Mouse (Mus musculus) retina, adult 2 months (tissue): Measurements from ENCODE around the gene Adgrd1.

Source experiments
- DNase-seq: peaks from one replicate; pipeline ENCODE4 v3.0.0-alpha.2; 2012; ENCODE audit warnings: low read depth, low spot score

Gene Adgrd1

DNA sequence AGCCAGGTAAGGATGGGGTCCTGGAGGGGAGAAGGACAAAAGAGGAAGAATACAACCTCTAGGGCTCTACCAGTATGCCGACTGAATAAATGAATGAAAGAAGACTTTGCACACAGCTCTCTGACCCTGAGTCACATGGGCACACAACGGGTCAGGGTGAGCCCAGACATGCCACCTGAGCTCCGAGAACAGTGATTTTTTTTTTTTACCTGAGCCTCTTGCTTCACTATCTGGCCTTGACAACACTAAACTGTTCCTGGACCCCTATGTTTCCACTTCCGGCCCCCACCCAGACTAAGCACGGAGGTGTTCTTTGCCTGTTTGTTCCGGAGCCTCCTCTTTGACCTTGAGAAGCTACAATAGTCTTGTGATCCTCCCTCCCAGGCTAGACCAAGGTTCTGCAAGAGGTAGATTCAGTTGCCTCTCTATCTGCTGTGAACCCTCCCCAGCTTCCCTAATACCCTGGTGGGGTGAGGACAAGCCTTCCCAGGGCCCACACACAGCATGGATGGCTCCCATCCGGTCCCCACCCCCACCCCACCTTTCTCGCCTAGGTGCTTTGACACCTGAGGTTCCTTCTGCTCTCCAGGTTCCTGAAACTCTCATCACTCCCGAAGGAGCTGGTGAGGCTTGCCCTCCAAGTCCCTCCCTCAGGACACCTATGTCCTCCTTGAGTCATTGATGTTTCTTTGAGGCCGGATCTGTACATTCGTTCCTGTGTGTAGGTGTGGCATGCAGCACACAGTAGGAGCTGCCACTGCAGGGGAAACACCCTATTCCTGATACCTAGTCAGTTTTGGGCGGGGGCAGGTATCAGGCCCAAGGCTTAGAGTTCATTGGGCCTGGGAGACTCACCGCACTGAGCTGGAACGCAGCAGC is 58.7 kb downstream of the Adgrd1 start:
- DNase-seq = no peak

- DNase-seq = no peak
These were observed 59.4 kb downstream of the Adgrd1 start for GRCm38 (mm10) chr5:129155902-129156311.

DNA sequence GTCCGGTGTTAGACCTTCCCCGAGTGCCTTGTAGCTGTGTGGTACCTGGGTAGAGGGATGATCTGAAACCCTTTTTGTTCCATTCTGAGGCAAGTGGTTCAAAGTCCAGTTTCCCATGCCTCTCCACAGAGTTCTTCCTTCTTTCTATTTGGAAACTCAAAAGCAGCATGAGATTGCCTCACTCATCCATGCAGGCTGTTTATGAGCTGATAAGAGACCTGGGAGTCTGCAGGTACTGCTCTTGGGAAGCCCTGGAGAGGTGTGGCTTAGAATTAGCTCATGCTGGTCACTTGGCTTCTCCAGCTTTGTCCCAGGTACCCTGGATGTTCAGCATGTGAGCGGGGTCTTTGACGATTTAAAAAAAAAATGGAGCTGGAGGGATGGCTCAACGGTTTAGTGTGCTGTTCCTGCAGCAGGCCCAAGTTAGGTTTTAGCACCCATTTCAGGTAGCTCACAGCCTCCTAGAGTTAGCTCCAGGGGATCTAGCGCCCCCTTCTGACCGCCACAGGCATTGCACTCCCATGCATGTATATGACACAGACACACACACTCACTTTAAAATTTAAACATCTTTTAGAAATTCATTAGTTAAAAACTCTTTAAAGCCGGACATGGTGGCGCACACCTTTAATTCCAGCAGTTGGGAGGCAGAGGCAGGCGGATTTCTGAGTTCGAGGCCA is 65.0 kb downstream of the Adgrd1 start:
- DNase-seq = no peak

DNA sequence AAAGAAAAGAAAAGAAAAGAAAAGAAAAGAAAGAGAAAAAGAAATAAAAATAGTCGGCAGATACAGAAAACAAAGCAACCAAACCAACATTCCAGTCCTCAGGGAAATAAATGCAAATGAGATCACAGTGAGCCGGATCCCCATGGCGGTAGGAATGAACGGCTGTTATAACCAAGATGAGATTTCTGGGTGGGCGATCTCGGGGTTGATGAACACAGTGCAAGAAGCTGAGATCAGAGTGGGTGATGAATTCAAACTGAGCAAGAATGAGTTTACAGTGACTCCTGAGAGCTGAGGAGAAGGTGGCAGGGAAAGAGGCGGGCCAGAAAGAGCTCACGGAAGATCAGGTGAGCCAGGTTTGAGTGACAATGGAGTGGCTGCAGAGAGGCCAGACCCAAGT is 66.9 kb downstream of the Adgrd1 start:
- DNase-seq = no peak

- DNase-seq = no peak
These were observed 67.5 kb downstream of the Adgrd1 start for GRCm38 (mm10) chr5:129164091-129164490.

DNA sequence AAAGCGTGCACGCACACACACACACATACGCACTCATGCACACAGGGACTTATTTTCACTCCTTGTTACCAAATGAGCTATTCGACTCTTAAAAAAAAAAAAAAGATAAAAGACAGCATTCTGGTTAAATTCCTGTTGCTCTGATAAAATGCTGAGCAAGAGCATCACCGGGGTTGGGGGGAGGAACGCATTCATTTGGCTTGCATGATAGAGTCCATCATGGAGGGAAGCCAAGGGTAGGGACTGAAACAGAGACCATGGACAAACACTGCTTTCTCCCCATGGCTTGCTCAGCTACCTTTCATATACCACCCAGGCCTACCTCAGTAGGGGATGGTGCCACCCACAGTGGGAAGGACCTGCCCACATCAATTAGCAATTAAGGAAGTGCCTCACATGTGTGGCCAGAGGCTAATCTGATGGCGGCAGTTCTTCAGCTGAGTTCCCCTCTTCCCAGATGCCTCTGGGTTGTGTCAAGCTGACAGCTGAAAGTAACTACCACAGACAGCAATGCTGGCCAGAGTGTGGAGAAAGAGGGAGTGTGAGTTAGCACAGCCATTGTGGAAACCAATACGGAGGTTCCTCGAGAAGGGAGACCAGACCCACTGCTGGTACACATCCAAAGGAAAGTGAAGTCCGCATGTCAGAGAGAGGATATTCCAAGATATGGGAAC is 68.5 kb downstream of the Adgrd1 start:
- DNase-seq = no peak

DNA sequence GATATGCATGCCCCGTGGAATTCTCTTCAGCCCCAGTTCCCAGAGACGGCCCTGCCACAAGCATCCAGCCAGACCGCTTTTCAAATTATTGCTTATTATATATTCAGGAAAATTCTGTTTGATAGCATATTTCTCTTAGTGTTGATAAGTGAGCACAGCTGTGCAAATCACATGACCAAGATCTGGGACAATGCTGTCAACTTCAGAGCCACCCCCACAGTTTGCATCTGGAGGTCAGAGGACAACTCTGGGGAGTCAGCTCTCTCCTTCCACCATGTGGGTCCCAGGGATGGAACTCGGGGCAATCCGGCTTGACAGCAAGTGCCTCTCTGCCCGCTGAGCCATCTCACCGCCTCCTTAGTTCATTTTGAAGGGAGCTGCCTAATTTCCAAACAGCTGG is 69.0 kb downstream of the Adgrd1 start:
- DNase-seq = no peak

GRCm38 (mm10) chr5:129169090-129169489 is 72.5 kb downstream of the Adgrd1 start:
- DNase-seq = no peak

- no peak for DNase-seq
These were observed 73.0 kb downstream of the Adgrd1 start for GRCm38 (mm10) chr5:129169567-129169966.

DNA sequence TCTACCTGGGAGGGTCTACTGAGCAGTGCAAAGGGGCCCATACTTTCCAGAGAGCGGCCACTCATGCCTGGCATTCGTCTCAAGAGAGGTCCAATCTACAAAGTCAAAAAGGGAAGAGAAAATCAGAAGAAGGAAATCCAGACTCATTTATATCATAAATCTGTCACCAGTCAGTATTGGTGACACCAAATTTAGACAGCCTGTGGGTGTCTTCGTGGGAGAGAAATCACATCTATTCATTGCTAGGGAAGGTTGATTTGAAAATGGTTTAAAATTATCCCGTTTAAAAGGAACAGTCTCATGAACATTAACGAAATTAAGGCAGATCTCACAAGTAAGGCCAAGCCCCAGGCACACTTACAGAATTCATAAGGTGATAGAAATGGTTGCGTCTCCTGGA is 76.0 kb downstream of the Adgrd1 start:
- DNase-seq = no peak

GRCm38 (mm10) chr5:129175925-129176324 is 79.4 kb downstream of the Adgrd1 start:
- no peak for DNase-seq

DNA sequence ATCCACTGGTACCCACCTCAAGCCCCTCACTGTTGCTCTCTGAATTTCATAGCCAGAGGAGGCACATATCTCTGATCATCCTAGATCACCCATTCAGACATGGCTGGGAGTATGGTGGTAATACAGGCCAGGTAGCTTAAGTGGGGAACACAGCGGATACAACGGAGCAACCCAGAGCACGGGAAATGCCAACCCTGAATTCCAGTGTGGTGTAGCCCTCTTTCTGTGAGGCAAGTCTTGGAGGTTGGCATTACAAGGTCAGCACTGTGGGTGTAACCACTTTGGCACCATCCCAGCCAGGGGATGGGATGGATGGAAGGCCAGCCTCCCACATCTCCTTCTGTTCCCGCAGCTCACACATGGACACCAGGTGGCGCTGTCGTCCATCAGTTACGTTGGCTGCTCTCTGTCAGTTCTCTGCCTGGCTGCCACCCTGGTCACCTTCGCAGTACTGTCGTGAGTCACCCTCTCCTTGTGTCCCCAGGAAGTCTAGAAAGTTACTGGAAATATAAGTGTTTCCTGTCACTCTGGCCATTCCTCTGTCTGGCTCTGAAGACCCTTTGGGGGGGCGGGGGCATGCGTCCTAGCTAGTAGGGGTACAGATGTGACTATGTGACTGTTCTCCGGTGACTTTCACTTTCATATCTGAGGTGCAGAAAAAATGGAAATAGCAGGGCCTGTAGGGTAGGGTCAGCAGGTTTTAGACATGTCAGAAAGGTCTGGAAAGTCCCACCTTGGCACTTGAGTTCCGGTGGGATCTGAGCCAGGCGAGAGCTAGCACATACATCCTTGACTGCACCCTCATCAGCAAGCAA is 81.4 kb downstream of the Adgrd1 start:
- peak; percentile 56 for DNase-seq

DNA sequence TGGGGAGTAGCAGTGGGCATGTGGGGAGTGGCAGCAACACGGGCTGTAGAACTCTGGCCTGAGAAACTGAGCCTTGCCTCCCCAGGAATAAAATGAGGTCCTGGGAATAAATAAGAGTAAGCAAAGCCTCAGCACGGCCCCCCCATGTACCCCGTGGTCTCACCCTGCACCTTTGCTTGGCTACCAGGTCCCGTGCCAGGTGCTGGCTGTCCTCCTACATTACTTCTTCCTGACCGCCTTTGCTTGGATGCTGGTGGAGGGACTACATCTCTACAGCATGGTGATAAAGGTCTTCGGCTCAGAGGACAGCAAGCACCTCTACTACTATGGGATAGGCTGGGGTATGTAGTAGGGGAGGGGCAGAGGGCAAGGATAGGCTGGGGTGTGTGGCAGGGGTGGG is 82.8 kb downstream of the Adgrd1 start:
- no peak for DNase-seq

DNA sequence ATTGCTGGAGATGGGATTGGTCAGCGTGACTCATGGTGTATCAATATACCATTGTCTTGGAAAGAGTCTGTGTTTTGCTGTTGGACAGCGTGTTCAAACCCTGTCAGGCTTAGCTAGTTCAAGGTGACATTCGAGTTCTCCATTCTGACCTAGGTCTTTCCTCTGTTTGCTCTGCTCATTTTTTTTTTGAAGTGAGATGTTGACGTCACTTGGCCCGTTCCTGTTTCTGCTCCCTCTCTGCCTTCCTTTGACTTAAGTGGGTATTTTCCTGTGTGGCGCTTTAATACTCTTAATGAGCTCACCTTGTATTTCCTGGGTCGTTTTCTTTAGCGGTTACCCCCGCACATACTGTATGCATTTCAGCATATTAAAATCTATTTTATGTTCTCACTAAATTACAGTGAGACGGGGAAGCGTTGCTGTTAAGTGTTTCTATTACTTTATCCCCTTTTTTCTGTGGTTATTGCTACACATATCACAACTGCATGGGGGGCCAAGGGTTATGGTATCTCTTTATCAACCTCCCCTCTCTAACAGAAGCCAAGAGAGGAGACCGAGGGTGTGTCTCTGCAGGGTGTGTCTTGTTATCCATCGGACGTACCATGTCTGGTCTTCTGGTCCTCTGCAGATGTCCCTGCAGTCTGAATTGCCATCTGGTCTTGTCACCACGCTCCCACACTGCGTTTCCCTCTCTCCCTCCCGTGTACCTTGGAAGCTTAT is 83.6 kb downstream of the Adgrd1 start:
- DNase-seq = no peak

DNA sequence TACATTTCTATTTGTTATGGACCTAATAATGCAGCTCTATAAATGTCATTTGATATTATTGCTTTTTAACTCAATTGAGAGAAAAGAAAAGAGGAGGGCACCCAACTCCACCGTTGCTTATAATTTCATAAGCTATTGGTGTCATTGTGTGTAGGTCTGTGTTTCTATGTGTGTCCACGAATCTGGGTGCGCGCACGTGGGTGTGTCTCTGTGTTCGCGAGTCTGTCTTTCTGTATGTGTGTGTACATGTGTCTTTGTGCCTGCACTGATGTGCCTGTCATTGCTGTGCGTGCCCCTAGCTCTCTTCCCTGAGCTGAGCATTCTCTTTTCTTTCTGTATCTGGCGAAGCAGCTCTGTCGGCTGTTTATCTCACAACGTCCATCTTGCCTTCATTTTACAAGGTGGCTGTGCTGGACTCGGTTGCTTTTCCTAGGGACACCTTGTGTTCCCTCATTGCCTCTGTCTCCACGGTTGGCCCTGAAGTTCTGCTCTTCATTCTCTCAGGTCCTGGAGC is 84.2 kb downstream of the Adgrd1 start:
- no peak for DNase-seq

DNA sequence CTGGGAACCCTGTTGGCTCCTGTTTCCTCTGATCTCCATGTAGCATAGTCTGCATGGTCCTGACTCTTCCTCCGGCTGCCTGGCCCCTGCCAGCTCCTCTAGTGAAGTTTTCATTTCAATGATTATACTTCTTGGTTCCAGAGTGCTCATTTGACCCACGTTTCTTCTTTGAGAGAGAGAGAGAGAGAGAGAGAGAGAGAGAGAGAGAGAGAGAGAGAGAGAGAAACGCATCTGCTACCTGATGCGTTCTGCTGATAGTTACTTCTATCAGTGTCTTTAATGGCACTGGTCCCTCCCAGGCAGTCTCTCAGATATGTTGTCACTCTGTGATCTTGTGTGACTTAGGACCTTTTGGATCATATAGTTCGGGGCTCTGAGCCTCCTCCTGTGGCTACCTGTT is 84.9 kb downstream of the Adgrd1 start:
- DNase-seq = no peak

DNA sequence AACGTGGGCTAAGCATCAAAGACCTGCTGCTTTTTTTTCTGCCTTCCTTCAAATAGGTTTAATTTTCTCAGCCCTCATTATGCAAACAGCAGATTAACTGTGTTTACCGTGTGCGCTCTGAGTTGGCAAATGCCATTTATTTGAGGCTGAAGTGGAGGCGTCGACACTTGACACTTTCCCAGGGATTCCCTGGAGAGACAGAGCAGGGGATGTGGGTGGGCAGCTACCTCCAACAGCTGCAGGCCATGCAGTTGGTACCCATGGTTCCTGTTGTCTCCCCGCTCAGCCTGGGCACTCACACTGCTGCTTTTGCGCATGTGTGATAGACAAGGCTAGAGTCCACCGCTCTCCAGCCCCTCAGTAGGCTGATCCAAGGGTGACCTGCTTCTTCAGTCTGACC is 86.0 kb downstream of the Adgrd1 start:
- no peak for DNase-seq

DNA sequence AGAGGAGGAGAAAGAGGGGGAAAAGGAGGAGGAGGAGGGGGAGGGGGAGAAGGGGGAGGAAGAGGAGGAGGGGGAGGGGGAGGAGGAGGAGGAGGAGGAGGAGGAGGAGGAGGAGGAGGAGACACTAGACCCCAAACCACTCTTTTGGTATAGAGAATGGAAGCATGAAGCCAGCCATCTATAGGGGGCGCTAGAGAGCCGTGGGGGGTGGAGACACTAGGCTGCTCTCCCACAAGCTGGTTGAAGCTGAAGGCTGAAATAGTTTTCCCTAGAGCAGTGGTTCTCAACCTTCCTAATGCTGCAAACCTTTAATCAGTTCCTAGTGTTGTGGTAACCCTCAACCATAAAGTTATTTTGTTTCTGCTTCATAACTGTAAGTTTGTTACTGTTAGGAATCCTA is 89.7 kb downstream of the Adgrd1 start:
- no peak for DNase-seq

DNA sequence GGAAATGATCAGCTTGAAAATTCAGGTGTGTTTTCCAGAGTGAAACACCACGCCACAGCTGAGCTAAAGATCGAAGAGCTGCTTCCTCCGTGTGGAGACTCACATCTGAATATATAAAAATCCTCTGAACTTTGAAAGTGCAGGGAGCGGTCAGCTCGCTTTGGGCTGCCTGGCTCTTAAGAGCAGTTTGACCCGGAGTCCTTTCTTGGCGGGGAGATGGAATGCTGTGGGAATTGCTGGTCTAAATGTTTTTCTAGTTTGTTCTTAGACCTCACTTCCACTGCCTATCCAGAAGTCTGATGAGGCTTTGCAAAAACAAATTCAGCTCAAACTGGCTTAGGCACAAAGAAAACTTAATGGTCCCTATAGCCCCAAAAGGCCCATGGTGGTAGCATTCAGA is 90.4 kb downstream of the Adgrd1 start:
- DNase-seq = no peak

DNA sequence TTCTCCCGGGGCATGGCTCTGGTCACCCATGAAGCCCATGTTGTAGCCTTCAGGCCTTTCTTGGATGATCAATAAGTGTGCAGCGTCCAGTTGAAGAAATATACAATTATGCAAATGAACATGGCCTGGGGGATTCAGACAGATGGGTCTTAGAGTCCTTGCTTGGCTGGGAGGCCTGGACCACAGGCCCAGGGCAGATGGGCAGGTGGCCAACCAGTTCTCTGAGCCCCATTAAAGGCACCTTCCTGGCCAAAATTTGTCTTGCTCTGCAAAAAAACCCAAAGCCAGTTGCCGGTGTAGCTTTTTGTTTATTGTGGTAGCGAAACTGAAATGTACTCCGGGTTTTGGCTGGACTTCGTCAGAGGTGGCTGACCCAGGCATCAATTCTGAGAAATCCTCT is 92.5 kb downstream of the Adgrd1 start:
- DNase-seq = no peak

DNA sequence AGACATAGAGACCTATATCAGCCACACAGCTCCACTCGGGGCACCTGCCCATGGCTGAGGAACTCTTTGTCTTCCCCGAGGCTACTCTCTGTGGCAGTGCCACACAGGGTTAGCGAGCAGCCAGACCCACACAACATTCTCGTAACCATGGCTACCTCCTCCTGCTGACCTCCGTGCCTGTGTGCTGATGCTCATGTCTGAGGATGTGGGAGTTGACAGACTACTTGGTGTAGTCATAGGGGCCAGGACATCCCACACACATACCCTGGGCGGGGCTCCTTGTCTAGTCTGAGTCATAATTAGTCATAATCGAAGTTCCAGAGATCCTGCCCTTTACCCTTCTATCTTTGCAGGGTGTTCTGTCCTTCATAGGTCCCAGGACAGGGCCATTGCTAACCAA is 93.5 kb downstream of the Adgrd1 start:
- no peak for DNase-seq
